Mouse (Mus musculus) spleen, adult 2 months (tissue): ENCODE measurements around the gene Ubap1l. TPM values are rescaled to one million over a fixed set of nuclear protein-coding genes. Genes with fewer than 3 reads are reported as not detected.

Experiments used
- DNase-seq, 2 experiments: peaks; one replicate each; pipeline versions ENCODE4 v3.0.0 to v3.0.0-alpha.2; 2012 to 2021; ENCODE audit warnings: low spot score in 2 of 2, low read depth in 1 of 2
- H3K27ac ChIP-seq: fragments of 200-500 bp; 2 replicates; pipeline ENCODE4 v1.5.1; 2012; ENCODE audit warnings: low read length, inconsistent platforms; ENCODE audit not compliant: insufficient read depth
- H3K27me3 ChIP-seq: fragments of 200-500 bp; 2 replicates; pipeline ENCODE4 v1.6.1; 2012; ENCODE audit warnings: mild to moderate bottlenecking, moderate library complexity, low read length, inconsistent platforms; ENCODE audit not compliant: control insufficient read depth, insufficient read depth
- H3K36me3 ChIP-seq: fragments of 200-500 bp; 2 replicates; pipeline ENCODE4 v1.6.1; 2012; ENCODE audit warnings: mild to moderate bottlenecking, low read length, inconsistent platforms; ENCODE audit not compliant: control insufficient read depth, insufficient read depth
- H3K4me1 ChIP-seq: fragments of 200-500 bp; 2 replicates; pipeline ENCODE4 v1.6.1; 2011; ENCODE audit warnings: inconsistent platforms; ENCODE audit not compliant: control insufficient read depth, insufficient read depth, insufficient read length
- H3K4me3 ChIP-seq: fragments of 200-500 bp; 2 replicates; pipeline ENCODE4 v1.5.1; 2011; ENCODE audit warnings: mild to moderate bottlenecking, inconsistent platforms; ENCODE audit not compliant: insufficient read depth, insufficient read length; ENCODE audit errors: extremely low read depth
- CTCF ChIP-seq: fragments of 200-500 bp; IDR thresholded peaks from 2 replicates; pipeline ENCODE4 v1.5.1; 2011; ENCODE audit warnings: mild to moderate bottlenecking, inconsistent platforms; ENCODE audit not compliant: insufficient read depth, insufficient read length, insufficient replicate concordance; ENCODE audit errors: extremely low read depth
- POLR2A ChIP-seq: fragments of 200-500 bp; IDR thresholded peaks from 2 replicates; pipeline ENCODE4 v1.6.1; 2011; ENCODE audit warnings: low read depth, low read length, inconsistent platforms
- WGBS: fragments of 180-500 bp; shearing (Covaris S2); methylation state at CpG from one replicate; pipeline ENCODE4 v1.1.7; 2018; 5-methylcytosine and 5-hydroxymethylcytosine counted together
- polyA plus RNA-seq: library from polyadenylated mRNA; depleted of rRNA; stranded (reverse); fragments of >200 nt; gene quantifications from 2 replicates; pipeline ENCODE4 v1.2.3, GENCODE M21; 2012

Gene Ubap1l
- polyA plus RNA-seq, 1 experiment = 0.54 TPM

GRCm38 (mm10) chr9:65410378-65410777, 49.5 kb downstream of the Ubap1l start:
- WGBS = 89% methylated on average over 8 of the region's 8 CpGs
- H3K36me3 ChIP-seq = no peaks in the 10 kb centered on the region
- H3K27ac ChIP-seq = no peak overlapping the region
- no peaks in the 10 kb centered on the region for H3K27me3 ChIP-seq
- no peak for DNase-seq
- H3K4me1 ChIP-seq = no peaks in the 10 kb centered on the region
- no peak overlapping the region for H3K4me3 ChIP-seq
- TF ChIP-seq CTCF (no peak), POLR2A (no peak)

GRCm38 (mm10) chr9:65411326-65411725, 50.5 kb downstream of the Ubap1l start:
- DNase-seq = no peak
- Histone ChIP-seq H3K36me3 (no peaks in the 10 kb centered on the region), H3K27me3 (no peaks in the 10 kb centered on the region), H3K4me3 (no peak overlapping the region), H3K4me1 (no peaks in the 10 kb centered on the region), H3K27ac (no peak overlapping the region)
- no peak for TF ChIP-seq POLR2A
- WGBS = 68% methylated on average over 3 of the region's 3 CpGs

- DNase-seq = no peak
- no peak overlapping the region for H3K4me3 ChIP-seq
- no peaks in the 10 kb centered on the region for H3K36me3 ChIP-seq
- no peak overlapping the region for H3K27ac ChIP-seq
- H3K27me3 ChIP-seq = no peaks in the 10 kb centered on the region
- no peak for TF ChIP-seq CTCF
- no peak for TF ChIP-seq POLR2A
- H3K4me1 ChIP-seq = no peaks in the 10 kb centered on the region
- WGBS = 93% methylated on average over 3 of the region's 3 CpGs
These were observed 56.9 kb downstream of the Ubap1l start for GRCm38 (mm10) chr9:65417738-65418137.

GRCm38 (mm10) chr9:65419633-65420032, 58.8 kb downstream of the Ubap1l start:
- 85% methylated on average over 3 of the region's 3 CpGs for WGBS

GRCm38 (mm10) chr9:65422760-65423501, 62.1 kb downstream of the Ubap1l start, which contains the start of gene Slc51b:
TSS of gene Slc51b (minus strand) at chr9:65422955.
- no peak within 1 kb of the TSS for H3K27ac ChIP-seq
- TF ChIP-seq POLR2A = no peak
- no peak for TF ChIP-seq CTCF
- H3K4me1 ChIP-seq = peaks cover 2% of the 10 kb centered on the region; the same call in 1 of the 2 replicates
- no peak for DNase-seq
- H3K36me3 ChIP-seq = no peaks in the 10 kb centered on the region
- WGBS = 93% methylated on average over 11 of the region's 11 CpGs
- no peak within 1 kb of the TSS for H3K4me3 ChIP-seq
- H3K27me3 ChIP-seq = no peaks in the 10 kb centered on the region

More at GRCm38 (mm10) chr9:65419633-65420032, 58.8 kb downstream of the Ubap1l start:
- Histone ChIP-seq H3K36me3 (no peaks in the 10 kb centered on the region), H3K27ac (no peak overlapping the region), H3K4me1 (peaks cover 2% of the 10 kb centered on the region; the same call in 1 of the 2 replicates), H3K27me3 (no peaks in the 10 kb centered on the region), H3K4me3 (no peak overlapping the region)
- DNase-seq = no peak
- TF ChIP-seq CTCF = no peak
- TF ChIP-seq POLR2A = no peak

- no peak for DNase-seq
- H3K4me1 ChIP-seq = peaks cover 2% of the 10 kb centered on the region; the same call in 1 of the 2 replicates
- no peaks in the 10 kb centered on the region for H3K27me3 ChIP-seq
- TF ChIP-seq POLR2A (no peak), CTCF (no peak)
- WGBS = 13% methylated on average over 3 of the region's 3 CpGs
- no peak overlapping the region for H3K27ac ChIP-seq
- H3K36me3 ChIP-seq = no peaks in the 10 kb centered on the region
- no peak overlapping the region for H3K4me3 ChIP-seq
These were observed 63.6 kb downstream of the Ubap1l start for GRCm38 (mm10) chr9:65424393-65424792.

GRCm38 (mm10) chr9:65427511-65427910, 66.7 kb downstream of the Ubap1l start:
- Histone ChIP-seq H3K27ac (no peak overlapping the region), H3K4me1 (peaks cover 2% of the 10 kb centered on the region; the same call in 1 of the 2 replicates), H3K36me3 (no peaks in the 10 kb centered on the region), H3K4me3 (no peak overlapping the region), H3K27me3 (no peaks in the 10 kb centered on the region)
- DNase-seq = no peak
- no peak for TF ChIP-seq CTCF
- no peak for TF ChIP-seq POLR2A
- 81% methylated on average over 2 of the region's 2 CpGs for WGBS
